Mouse (Mus musculus) erythroblast, embryonic 14.5 days (primary cell): ENCODE results near the gene Dnlz.

Experiments used
- GATA1 ChIP-seq: IDR thresholded peaks from 2 replicates; pipeline ENCODE4 v1.6.1; 2012; ENCODE audit warnings: low read length, inconsistent platforms, mixed read lengths
- TAL1 ChIP-seq: IDR thresholded peaks from 3 replicates; pipeline ENCODE4 v1.6.1; 2012; ENCODE audit warnings: low read length, inconsistent platforms, mixed read lengths

- TF ChIP-seq GATA1 (no peak), TAL1 (no peak)
Measured at GRCm38 (mm10) chr2:26357484-26357883, 5.6 kb upstream of the Dnlz start.
